Mouse (Mus musculus): ENCODE results near the gene Il4.
"Not testable (repeated sequence)": the region's sequence is repeated elsewhere in the genome, so short reads cannot be mapped to it uniquely, and the experiment has no call there.

The Il4 gene

DNA sequence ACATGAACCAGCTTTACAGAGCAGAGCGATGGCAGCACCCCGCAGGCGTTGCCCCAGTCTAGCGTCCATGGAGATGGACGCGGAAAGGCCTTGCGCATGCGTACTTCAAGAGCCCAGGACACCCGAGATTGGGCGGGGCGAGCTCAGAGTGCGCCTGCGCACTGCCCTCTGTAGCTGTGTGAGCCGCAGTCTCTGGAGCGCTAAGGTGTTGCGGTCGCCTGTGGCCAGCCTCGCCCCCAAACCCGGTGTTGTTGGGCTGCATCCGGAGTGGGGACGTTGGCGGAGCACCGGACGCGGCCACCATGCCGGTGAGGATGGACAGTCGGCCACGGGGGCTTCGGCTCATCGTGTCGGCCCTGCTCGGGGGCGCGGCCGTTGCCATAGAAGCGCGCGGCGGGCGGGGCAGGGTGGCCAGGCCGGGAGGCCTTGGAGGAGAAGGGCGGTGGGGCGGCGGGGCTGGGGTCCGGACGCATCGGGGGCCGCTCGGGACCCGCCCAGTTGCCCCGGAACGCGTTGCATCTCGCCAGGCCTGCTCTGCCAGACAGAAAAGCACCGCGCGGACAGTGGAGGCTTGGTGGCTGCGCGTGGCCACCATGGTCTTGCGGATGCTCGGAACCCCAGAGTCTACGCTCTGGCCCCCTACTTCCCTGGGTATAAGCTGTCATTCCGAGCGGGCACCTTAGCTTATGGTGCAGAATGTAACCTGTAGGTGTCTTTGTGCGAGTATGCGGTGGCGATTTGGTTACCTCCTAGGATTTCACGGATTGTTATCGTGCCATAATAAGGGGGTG lies 51.0 kb downstream of the Il4 start, which contains the start of gene Kif3a:
Gene Kif3a, plus strand, starts transcription at position 156 of the 791 bp plus-strand sequence.
- peak; percentile 85 to 90 for DNase-seq (ENCODE audit: low read depth in 2 of 2, low spot score in 2 of 2)

DNA sequence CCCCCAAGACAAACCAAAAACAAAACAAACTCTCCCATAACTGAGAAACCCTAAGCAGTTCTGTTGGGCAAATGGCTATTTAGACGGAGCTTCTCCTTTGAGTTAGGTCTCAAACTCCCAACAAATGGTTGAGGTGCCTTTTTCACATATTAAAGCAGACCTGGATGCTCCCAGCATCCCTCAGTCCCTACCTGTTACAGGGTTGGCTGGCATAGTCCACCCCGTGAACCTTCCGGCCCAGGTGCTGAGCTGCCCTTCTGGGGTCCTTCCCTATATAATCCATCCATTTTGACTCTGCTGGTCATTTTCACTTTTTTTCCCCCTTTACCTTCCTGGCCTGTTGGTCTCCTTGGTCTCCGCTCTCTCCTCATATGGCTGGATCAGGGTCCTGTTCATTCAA lies 51.8 kb downstream of the Il4 start:
- no peak for DNase-seq (ENCODE audit: low read depth in 2 of 2, low spot score in 2 of 2)

DNA sequence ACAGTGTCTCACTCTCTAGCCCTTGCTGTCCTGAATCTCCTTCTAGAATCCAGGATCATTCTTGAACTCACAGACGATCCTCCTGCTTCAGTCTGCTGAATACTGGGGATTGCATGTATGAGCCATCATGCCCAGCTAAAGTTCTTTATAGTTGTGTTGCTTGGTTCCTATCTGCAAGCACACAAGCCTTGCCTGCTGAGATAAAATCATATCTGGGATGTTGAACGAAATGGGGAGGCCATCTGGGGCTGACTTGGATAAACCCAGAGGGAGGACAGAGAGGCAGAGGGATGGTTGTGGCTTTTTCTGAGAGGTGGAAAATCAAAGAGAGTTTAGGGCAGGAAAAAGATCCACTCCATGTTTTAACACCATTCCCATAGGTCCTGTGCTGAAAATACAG lies 56.5 kb downstream of the Il4 start:
- DNase-seq (ENCODE audit: low read depth in 2 of 2, low spot score in 2 of 2), result no peak

DNA sequence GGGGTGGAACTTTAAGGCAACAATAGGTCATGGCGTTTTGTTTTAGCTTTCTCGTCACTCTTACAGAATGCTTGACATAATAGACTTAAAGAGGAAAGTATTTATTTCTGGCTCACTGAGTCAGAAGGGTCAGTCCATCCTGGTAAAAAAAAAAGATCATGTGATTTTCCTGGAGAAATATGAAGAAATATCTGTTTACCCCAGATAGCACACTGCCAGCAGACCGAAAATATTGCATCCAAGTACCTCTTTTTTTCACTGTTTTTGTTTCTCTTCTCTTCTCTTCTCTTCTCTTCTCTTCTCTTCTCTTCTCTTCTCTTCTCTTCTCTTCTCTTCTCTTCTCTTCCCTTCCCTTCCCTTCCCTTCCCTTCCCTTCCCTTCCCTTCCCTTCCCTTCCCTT lies 58.5 kb downstream of the Il4 start:
- DNase-seq (ENCODE audit: low read depth in 2 of 2, low spot score in 2 of 2), result not testable (repeated sequence)

DNA sequence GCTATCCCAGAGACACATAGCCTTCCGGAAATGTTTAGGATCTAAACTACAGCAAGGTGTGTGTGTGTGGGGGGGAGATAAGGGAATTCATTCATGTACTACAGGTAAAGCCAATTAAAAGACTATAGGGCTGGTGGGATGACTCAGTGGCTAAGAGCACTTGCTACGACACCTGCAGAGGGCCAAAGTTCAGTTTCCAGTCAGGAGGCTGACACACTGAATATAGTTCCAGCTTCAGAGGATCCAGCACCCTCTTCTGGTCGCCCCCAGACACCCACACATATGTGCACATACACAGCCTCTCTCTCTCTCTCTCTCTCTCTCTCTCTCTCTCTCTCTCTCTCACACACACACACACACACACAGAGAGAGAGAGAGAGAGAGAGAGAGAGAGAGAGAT lies 60.5 kb downstream of the Il4 start:
- not testable (repeated sequence) for DNase-seq (ENCODE audit: low read depth in 2 of 2, low spot score in 2 of 2)

DNA sequence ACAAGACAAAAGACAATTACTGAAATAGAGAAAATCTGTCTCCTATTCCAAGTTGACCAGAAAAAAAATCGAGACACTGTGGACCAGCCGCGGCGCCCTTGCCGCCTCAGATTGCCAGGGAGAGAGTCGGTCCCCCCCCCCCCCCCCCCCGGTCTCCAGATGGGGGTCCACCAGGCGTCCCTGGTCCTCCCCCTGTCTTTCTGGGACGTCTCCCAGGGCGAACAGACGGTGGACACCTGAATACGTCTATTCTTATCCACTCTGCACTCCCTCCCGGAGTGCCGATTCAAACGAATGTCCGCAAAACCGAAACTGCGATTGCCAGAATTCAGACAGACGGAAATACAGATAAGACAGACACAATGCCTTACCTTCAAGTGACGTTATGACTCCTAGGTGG lies 61.9 kb downstream of the Il4 start:
- DNase-seq (ENCODE audit: low read depth in 2 of 2, low spot score in 2 of 2), result not testable (repeated sequence)

All from CD8-positive naive resting alpha-beta T cell, adult 2 months (primary cell).